Comparison of ENCODE assay signal across 16 mouse cellular contexts in genomic region chr7:34689028-34689427, GRCm38 (mm10). TPM values are rescaled to one million over a fixed set of nuclear protein-coding genes. Genes with fewer than 3 reads are reported as not detected.
DNase-seq lines count a peak whose midpoint lies in the region; ATAC-seq lines count a peak whose summit lies in the region.
"Had no signal": no experiment of that assay in that cellular context is flagged by ENCODE, and none has a peak within 500 bp of the region (broad histone marks: within the 10 kb centered on the region; RNA-seq: fewer than 3 reads in every experiment).

No protein-coding gene starts in this region.

- no peaks in the 10 kb centered on the region for H3K9me3 ChIP-seq in kidney, embryonic 14.5 days (ENCODE audit: control insufficient read depth, low read length)
- no peaks in the 10 kb centered on the region for H3K9me3 ChIP-seq in midbrain, embryonic 11.5 days (ENCODE audit: control insufficient read depth, low read length)
- H3K9me3 ChIP-seq in midbrain, embryonic 13.5 days, result no peaks in the 10 kb centered on the region
- no peaks in the 10 kb centered on the region for H3K9me3 ChIP-seq in intestine, embryonic 16.5 days (ENCODE audit: control insufficient read depth, low read length)
- H3K9me3 ChIP-seq: forebrain, embryonic 13.5 days; hindbrain, embryonic 13.5 days; kidney, embryonic 15.5 days; limb, embryonic 15.5 days; neural tube, embryonic 13.5 days had no signal

- no peaks in the 10 kb centered on the region for H3K27me3 ChIP-seq in kidney, embryonic 14.5 days (ENCODE audit: control insufficient read depth, insufficient read depth, low read length)
- H3K27me3 ChIP-seq in midbrain, embryonic 11.5 days (ENCODE audit: control insufficient read depth, insufficient read depth, low read length), result no peaks in the 10 kb centered on the region
- H3K27me3 ChIP-seq in midbrain, embryonic 13.5 days, result no peaks in the 10 kb centered on the region
- no peaks in the 10 kb centered on the region for H3K27me3 ChIP-seq in intestine, embryonic 16.5 days (replicated peaks; ENCODE audit: control insufficient read depth, insufficient read depth, low read length)
- H3K27me3 ChIP-seq: forebrain, embryonic 13.5 days; hindbrain, embryonic 13.5 days; neural tube, embryonic 13.5 days had no signal

- no peaks in the 10 kb centered on the region for H3K36me3 ChIP-seq in kidney, embryonic 14.5 days (ENCODE audit: control insufficient read depth, insufficient read depth, low read length)
- H3K36me3 ChIP-seq in midbrain, embryonic 11.5 days (ENCODE audit: control insufficient read depth, insufficient read depth, low read length), result no peaks in the 10 kb centered on the region
- no peaks in the 10 kb centered on the region for H3K36me3 ChIP-seq in midbrain, embryonic 13.5 days
- no peaks in the 10 kb centered on the region for H3K36me3 ChIP-seq in intestine, embryonic 16.5 days (ENCODE audit: control insufficient read depth, insufficient read depth, low read length)
- H3K36me3 ChIP-seq: hindbrain, embryonic 13.5 days; kidney, embryonic 15.5 days; limb, embryonic 15.5 days; neural tube, embryonic 13.5 days had no signal

- H3K4me1 ChIP-seq in kidney, embryonic 14.5 days (ENCODE audit: control insufficient read depth, insufficient read depth, low read length), result peaks cover 16% of the 10 kb centered on the region; the same call in 1 of the 2 replicates
- H3K4me1 ChIP-seq in midbrain, embryonic 11.5 days (ENCODE audit: control insufficient read depth, insufficient read depth, low read length), result peaks cover 15% of the 10 kb centered on the region
- H3K4me1 ChIP-seq in midbrain, embryonic 13.5 days (replicated peaks), result peaks cover 77% of the 10 kb centered on the region
- peaks cover 17% of the 10 kb centered on the region for H3K4me1 ChIP-seq in intestine, embryonic 16.5 days (ENCODE audit: control insufficient read depth, insufficient read depth, low read length)
- H3K4me1 ChIP-seq: limb, embryonic 15.5 days had no signal

- H3K9ac ChIP-seq in kidney, embryonic 14.5 days (ENCODE audit: low read depth, low read length), result no peak overlapping the region
- H3K9ac ChIP-seq in midbrain, embryonic 11.5 days (ENCODE audit: low read length), result no peak overlapping the region
- no peak overlapping the region for H3K9ac ChIP-seq in midbrain, embryonic 13.5 days (replicated peaks)
- no peak overlapping the region for H3K9ac ChIP-seq in intestine, embryonic 16.5 days (ENCODE audit: low read depth, low read length)
- H3K9ac ChIP-seq: forebrain, embryonic 13.5 days; hindbrain, embryonic 13.5 days; kidney, embryonic 15.5 days; limb, embryonic 15.5 days; neural tube, embryonic 13.5 days had no signal

- no peak overlapping the region for H3K4me2 ChIP-seq in kidney, embryonic 14.5 days (replicated peaks; ENCODE audit: low read depth, low read length)
- no peak overlapping the region for H3K4me2 ChIP-seq in midbrain, embryonic 11.5 days
- H3K4me2 ChIP-seq in midbrain, embryonic 13.5 days (replicated peaks), result no peak overlapping the region
- H3K4me2 ChIP-seq in intestine, embryonic 16.5 days (ENCODE audit: low read depth, low read length), result no peak overlapping the region
- H3K4me2 ChIP-seq: forebrain, embryonic 13.5 days; hindbrain, embryonic 13.5 days; kidney, embryonic 15.5 days; limb, embryonic 15.5 days; neural tube, embryonic 13.5 days had no signal

- 29% methylated on average over 6 of the region's 6 CpGs for WGBS in kidney, embryonic 14.5 days
- WGBS in midbrain, embryonic 11.5 days, result 31% methylated on average over 6 of the region's 6 CpGs
- WGBS in midbrain, embryonic 13.5 days, result 25% methylated on average over 6 of the region's 6 CpGs
- 12% methylated on average over 6 of the region's 6 CpGs for WGBS in intestine, embryonic 16.5 days

- H3K4me3 ChIP-seq in kidney, embryonic 14.5 days (ENCODE audit: low read length), result no peak overlapping the region
- H3K4me3 ChIP-seq in midbrain, embryonic 11.5 days (ENCODE audit: low read depth, low read length), result no peak overlapping the region
- no peak overlapping the region for H3K4me3 ChIP-seq in midbrain, embryonic 13.5 days (replicated peaks)
- no peak overlapping the region for H3K4me3 ChIP-seq in intestine, embryonic 16.5 days (ENCODE audit: low read length)
- H3K4me3 ChIP-seq: forebrain, embryonic 13.5 days; hindbrain, embryonic 13.5 days; kidney, embryonic 15.5 days; limb, embryonic 15.5 days; neural tube, embryonic 13.5 days had no signal

- ATAC-seq in kidney, embryonic 14.5 days (ENCODE audit: low FRiP score, low TSS enrichment), result peak; percentile 32; the same call in 1 of the 2 replicates
- no peak for ATAC-seq in midbrain, embryonic 11.5 days (ENCODE audit: low FRiP score)
- no peak for ATAC-seq in midbrain, embryonic 13.5 days
- peak; percentile 24; the same call in 1 of the 2 replicates for ATAC-seq in intestine, embryonic 16.5 days
- ATAC-seq: CD4-positive, CD25-positive, alpha-beta regulatory T cell, adult 4 months; forebrain, embryonic 13.5 days had no signal

- no peak overlapping the region for H3K27ac ChIP-seq in kidney, embryonic 14.5 days (ENCODE audit: low read depth, low read length)
- H3K27ac ChIP-seq in midbrain, embryonic 11.5 days (ENCODE audit: low read depth, low read length), result no peak overlapping the region
- no peak overlapping the region for H3K27ac ChIP-seq in midbrain, embryonic 13.5 days
- H3K27ac ChIP-seq in intestine, embryonic 16.5 days (ENCODE audit: low read length), result no peak overlapping the region
- H3K27ac ChIP-seq: forebrain, embryonic 13.5 days; hindbrain, embryonic 13.5 days; kidney, embryonic 15.5 days; limb, embryonic 15.5 days; neural tube, embryonic 13.5 days had no signal

- no peak for DNase-seq in kidney, adult 8-10 months
- peak; percentile 72 for DNase-seq in midbrain, embryonic 11.5 days (ENCODE audit: low spot score, missing footprints)
- peak; percentile 32 for DNase-seq in yolk sac, embryonic 10.5 days (ENCODE audit: low spot score)
- DNase-seq in urinary bladder, adult 2 months (ENCODE audit: low spot score), result no peak
- DNase-seq: adrenal gland, postnatal 36 days; cerebellum, adult 9-10 months; thymus, postnatal 4 days had no signal

RNA-seq across cellular contexts. Expression of gene Kctd15, which starts 32.5 kb away (rescaled TPM):
- polyA plus RNA-seq in kidney, embryonic 14.5 days (2014; fragmentation: Nextera tagmentation; extraction: Ambion mirVana), result 15.7 and 28.7 TPM in 2 replicates
- 13.6 and 15.9 TPM in 2 replicates for polyA plus RNA-seq in midbrain, embryonic 11.5 days (2014; fragmentation: Nextera tagmentation; extraction: Ambion mirVana)
- 35.2 and 42.8 TPM in 2 replicates for polyA plus RNA-seq in midbrain, embryonic 13.5 days (2015; fragmentation: Nextera tagmentation; extraction: Ambion mirVana)
- polyA plus RNA-seq in intestine, embryonic 16.5 days (2015; fragmentation: Nextera tagmentation; extraction: Ambion mirVana), result 13.7 and 14.0 TPM in 2 replicates
- 63.9 and 67.8 TPM in 2 replicates for polyA plus RNA-seq in urinary bladder, adult 2 months (2012; rRNA removed)
- polyA plus RNA-seq: CD4-positive, CD25-positive, alpha-beta regulatory T cell, adult 4 months had no signal

Comparison
In these comparisons a context has a peak if more than half of its experiments do, and no peak if none do; other contexts are left out.
1. ATAC-seq: peak in kidney, embryonic 14.5 days (single experiment) and intestine, embryonic 16.5 days (single experiment); none in midbrain, embryonic 11.5 days (single experiment) and midbrain, embryonic 13.5 days (single experiment).
2. DNase-seq: peak in midbrain, embryonic 11.5 days (single experiment) and yolk sac, embryonic 10.5 days (single experiment); none in kidney, adult 8-10 months (0 of 2) and urinary bladder, adult 2 months (single experiment).